Mouse (Mus musculus) lung, adult 2 months (tissue): ENCODE data around the gene Zbtb4.

ENCODE experiments used
- CTCF ChIP-seq: fragments of 200-500 bp; IDR thresholded peaks from 2 replicates; pipeline ENCODE4 v1.5.1; 2011; ENCODE audit warnings: mild to moderate bottlenecking, low read length, control low read depth; ENCODE audit not compliant: insufficient read depth
- POLR2A ChIP-seq: fragments of 200-500 bp; IDR thresholded peaks from 2 replicates; pipeline ENCODE4 v1.6.1; 2011; ENCODE audit warnings: low read depth, mild to moderate bottlenecking, control low read depth, low read length, borderline replicate concordance; ENCODE audit errors: extremely low read depth

- TF ChIP-seq CTCF, result no peak
- TF ChIP-seq POLR2A, result no peak
These were observed 41.9 kb downstream of the Zbtb4 start for GRCm38 (mm10) chr11:69807641-69808040.
